Mouse (Mus musculus) T-helper 2 cell (primary cell): ENCODE results near the gene Rxfp4.

Experiments used
- in situ Hi-C: fragments of 300-600 bp; cut with MboI, MseI; formaldehyde crosslinking; loops from one replicate; pipeline ENCODE4 v1.15.1; 2025; ENCODE audit warnings: high pct_unique_total_duplicates

Gene Rxfp4

DNA sequence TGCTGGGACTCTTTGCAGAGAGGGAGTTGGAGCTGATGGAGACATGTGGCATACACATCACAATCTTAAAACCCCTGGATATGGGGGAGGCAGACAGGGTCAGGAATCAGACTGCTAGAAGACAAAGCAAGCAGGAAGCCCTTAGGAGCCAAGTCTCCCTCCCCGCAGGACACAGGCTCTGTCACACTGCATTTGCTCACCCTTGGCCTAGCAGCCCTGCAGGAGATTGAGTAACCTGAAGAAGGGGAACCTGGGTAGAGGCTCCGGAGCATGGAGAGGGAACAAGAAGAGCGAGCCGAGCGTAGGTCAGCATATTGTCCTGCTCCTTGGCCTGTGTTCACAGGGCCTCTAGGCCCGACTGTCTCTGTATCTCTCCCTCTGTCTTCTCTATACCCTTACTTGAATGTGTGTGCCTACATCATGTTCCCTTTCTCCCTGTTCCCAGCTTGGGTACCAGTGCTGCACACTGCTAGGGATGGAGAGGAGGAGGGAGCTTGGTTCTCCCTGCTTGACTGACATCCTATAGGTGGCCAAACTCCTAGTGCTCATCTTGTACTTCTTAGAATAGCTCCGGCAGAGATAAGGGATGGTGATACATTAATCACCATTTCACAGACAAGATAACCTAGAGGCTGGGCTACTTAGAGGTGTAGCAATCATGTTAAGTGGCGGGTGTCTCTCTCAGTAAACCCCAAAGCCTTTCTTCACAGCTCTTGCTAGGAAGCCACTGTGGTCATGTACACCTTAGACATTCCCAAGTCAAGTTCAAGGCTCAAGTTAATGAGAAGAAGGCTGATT, 34.7 kb downstream of the Rxfp4 start:
- in situ Hi-C loops = no loop called here

DNA sequence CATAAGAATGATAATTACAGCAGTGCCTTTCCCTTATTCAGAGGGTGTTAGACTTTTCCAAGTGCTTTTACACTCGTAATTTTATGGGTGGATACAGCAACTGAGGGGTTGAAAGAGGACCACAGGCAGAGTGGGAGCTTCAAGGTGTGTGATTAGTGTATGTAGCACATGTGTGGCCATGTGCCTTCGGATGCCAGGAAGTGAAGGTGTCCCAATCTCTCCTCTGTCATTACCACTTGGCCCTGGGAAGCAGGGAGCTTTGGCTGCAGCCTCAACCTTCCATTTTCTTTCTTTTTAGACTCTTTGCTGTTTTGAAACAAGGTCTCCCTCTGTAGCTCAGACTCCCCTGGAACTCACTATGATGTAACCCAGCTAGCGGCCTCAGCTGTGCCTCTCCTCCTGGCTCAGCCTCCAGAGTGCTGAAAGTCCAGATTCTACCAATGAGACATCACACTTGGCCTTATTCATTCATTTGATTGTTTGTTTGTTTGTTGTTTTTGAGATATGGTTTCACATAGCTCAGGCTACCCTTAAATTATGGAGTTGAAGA, 35.9 kb downstream of the Rxfp4 start:
- in situ Hi-C loops = no loop called here

DNA sequence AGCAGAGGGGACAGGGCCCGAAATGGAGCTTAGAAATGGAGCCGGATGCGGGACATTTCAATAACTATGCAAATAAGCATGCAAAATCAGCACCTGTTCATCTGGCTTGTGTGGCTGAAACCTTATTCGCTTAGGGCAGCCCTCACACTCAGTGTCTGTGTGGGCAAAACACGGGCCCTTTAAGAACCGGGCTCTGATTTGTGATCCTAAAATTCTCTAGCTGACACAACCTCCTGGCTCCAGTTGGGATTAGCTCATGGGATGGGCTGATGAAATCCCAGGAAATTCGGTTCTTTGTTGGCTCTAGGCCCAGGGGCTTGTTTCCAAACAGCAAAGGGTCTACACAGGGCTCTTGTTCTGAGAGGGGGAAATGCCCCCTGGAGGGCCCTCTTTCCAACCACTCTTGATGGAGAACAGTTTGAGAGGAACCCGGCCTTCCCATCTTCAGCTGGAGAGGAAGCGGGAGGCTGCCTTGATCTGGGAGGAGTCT, 37.0 kb downstream of the Rxfp4 start:
- in situ Hi-C loops = no loop called here

DNA sequence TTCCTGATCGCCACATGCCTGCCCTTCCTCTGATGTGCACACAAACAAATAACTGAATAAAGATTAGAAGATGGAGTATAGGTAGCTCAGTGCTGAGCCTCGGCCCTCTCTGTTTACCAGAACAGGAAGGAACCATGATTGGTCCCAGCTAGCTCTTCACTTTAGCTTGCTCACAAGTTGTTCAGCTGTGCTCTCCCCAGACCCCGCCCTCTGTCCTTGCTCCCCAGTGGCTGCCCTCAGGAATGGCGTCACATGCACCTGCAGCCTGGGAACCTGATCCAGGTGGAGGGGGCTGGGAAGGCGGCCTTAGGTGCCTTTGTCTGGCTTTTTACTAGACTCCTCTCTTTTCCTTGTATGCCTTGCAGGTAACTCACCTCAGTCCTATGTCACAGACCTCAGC, 37.8 kb downstream of the Rxfp4 start:
- in situ Hi-C loops = no loop called here

DNA sequence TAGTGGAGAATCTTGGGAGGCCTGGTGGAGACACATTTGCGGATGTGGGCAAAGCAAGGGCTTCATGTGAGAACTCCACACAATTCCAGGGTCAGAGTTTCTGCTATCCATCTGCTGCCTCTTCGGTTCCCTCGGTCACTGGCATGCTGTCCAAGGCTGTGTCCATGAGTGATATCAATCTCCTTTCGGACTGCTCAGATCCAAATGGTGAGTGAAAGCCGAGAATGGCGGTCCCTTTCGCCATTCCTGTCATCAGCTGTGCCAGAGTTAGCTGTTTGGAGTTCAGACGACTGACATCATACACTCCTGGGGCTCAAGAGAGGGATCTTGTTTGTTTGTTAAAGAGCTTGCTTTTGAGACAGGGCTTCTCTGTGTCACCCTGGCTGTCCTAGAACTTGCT, 38.5 kb downstream of the Rxfp4 start:
- in situ Hi-C loops = no loop called here

DNA sequence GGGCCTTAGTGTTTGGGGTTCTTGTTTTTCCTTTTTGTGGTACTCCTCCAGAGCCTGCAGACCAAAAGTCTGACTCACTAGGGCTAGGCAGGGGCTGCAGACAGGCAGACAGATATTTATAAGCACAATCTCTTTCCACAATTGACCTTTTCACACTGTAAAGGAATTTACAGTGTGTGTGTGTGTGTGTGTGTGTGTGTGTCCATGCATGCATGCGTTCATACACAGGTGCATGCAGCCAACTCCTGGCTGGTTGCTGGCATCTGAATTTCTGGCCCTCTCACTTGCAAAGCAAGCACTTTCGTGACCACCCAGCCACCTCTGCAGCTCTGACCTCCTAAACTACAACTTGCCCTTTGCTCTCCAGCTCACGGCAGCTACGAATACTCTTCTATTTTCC, 43.9 kb downstream of the Rxfp4 start:
- in situ Hi-C loops = loop anchor here (10.0 kb wide), 1 partner anchor 1266 kb away; no protein-coding TSS in a partner anchor

GRCm38 (mm10) chr3:88607758-88608138, 45.2 kb downstream of the Rxfp4 start:
- in situ Hi-C loops = loop anchor here (10.0 kb wide), 1 partner anchor 1267 kb away; no protein-coding TSS in a partner anchor

DNA sequence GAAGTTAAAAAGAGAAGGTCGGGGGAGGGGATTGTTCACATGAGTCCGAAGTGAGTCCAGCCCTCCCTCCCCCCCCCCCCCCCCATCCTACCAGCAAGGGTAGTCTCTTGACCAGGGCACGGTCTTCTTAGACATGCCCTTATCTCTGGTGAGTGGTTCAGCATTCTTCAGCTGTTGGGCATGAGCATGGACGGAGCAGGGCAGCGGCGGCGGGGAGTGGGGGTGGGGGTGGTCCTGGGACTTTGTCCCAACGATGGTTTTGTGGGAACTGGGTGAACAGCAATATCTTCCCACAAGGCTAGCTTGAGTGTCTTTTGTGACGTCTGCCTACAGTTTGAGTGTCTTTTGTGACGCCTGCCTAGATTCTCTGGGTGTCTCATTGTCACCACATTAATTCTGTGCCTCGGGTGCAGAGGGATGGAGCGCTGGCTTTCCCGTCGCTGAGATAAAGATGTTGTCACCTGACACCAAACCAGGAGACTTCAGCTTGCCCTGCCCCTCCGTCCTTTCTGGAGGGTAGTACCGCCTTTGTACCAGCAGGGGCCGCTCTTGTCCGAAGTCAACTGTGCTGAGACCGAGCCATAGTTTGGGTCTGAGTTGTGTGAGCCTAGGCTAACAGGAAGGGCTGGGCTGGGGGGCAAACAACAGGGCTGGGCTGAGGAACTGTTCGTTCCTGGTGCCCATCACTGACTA, 45.7 kb downstream of the Rxfp4 start:
- in situ Hi-C loops = loop anchor here (10.0 kb wide), 1 partner anchor 1268 kb away; no protein-coding TSS in a partner anchor

DNA sequence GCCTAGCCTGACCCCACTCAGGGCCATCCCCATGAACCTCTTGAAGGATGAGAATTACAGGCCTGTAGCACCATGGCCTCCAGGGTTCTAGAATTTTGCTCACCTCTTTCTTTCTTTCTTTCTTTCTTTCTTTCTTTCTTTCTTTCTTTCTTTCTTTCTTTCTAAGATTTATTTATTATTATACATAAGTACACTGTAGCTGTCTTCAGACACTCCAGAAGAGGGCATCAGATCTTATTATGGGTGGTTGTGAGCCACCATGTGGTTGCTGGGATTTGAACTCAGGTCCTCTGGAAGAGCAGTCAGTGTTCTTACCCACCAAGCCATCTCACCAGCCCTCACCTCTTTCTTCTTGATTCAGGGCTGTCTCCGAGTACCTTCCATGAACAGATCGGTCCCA, 47.3 kb downstream of the Rxfp4 start, which contains the start of gene Arhgef2:
Gene Arhgef2, plus strand, starts transcription at position 301 of the 400 bp plus-strand sequence.
- in situ Hi-C loops = loop anchor here (10.0 kb wide), 1 partner anchor 1269 kb away; no protein-coding TSS in a partner anchor

DNA sequence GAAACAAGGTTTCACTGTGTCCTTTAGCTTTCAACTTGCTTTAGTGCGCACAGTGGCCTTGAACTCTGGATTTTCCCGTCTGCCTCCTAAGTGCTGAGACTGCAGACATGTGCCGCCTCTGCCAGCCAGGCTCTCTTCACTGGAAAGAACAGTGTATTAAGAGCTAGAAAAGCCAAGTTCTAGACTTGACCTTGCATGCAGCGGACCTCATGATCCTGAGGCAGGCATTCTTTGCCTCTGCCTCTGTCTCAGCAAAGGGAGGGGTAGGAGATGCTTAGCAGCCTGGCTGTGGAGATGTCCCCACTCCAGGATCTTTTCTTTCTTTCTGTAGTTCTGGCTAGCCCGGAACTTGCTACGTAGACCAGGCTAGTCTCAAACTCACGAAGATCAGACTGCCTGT, 48.1 kb downstream of the Rxfp4 start:
- in situ Hi-C loops = loop anchor here (5.0 to 10.0 kb wide), 2 partner anchors 32 to 1270 kb away; no protein-coding TSS in a partner anchor

GRCm38 (mm10) chr3:88603714-88604161, 49.2 kb downstream of the Rxfp4 start:
- in situ Hi-C loops = loop anchor here (5.0 to 10.0 kb wide), 2 partner anchors 34 to 1271 kb away; no protein-coding TSS in a partner anchor

- in situ Hi-C loops = loop anchor here (5.0 to 10.0 kb wide), 2 partner anchors 35 to 1272 kb away; no protein-coding TSS in a partner anchor
These were observed 50.5 kb downstream of the Rxfp4 start for GRCm38 (mm10) chr3:88602466-88602865.
